Mouse (Mus musculus) gastrocnemius, adult 2 months (tissue): ENCODE measurements at regions not wholly inside any gene's neighbourhood (a gene's known extent, or its start where the extent isn't known, plus 50 kb on each side); places are given as distances from the start of the nearest gene placed in this dataset.

Experiments
- DNase-seq: peaks from one replicate; pipeline ENCODE4 v3.0.0; 2022
- H3K27ac ChIP-seq: fragments of 200-600 bp; 2 replicates; pipeline ENCODE4 v1.8.1; 2022; ENCODE audit warnings: mild to moderate bottlenecking
- H3K4me3 ChIP-seq: fragments of 200-600 bp; 2 replicates; pipeline ENCODE4 v1.8.1; 2022; ENCODE audit warnings: mild to moderate bottlenecking, moderate library complexity
- CTCF ChIP-seq: fragments of 200-600 bp; IDR thresholded peaks from 2 replicates; pipeline ENCODE4 v1.8.1; 2022; ENCODE audit warnings: antibody characterized with exemption, mild to moderate bottlenecking, moderate library complexity
- intact Hi-C: fragments of 180-260 bp; cut with DNase I; formaldehyde crosslinking; loops from one replicate; pipeline ENCODE4 v1.15.1; 2025

- TF ChIP-seq CTCF = no peak
- Histone ChIP-seq H3K4me3 (no peak overlapping the region), H3K27ac (no peak overlapping the region)
- DNase-seq = no peak
- intact Hi-C loops = loop anchor here (5.0 kb wide), 1 partner anchor 444 kb away; no protein-coding TSS in a partner anchor
Observed at GRCm38 (mm10) chr3:21493384-21493783, 583.1 kb upstream of the Tbl1xr1 start.

DNA sequence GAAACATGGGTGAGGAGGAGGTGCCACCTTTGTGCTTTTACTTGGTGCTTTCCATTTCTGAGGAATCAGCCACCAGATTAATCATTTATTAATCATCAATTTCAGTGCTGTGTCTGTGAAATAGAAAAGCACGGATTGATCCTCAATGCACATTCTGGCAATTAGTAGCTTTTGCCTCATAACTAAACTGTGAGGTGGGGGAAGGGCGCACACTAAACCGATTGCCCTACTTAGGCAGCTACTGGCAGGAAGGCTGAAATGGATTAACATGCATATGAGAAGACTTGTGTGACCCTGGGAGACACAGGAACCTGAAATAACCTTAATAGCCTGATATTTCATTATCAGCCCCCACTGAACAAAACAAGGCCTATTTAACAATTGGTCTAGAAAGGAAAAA, 581.5 kb upstream of the Tbl1xr1 start:
- TF ChIP-seq CTCF = no peak
- Histone ChIP-seq H3K27ac (peak overlapping the region; percentile 58), H3K4me3 (no peak overlapping the region)
- intact Hi-C loops = loop anchor here (5.0 kb wide), 1 partner anchor 442 kb away; no protein-coding TSS in a partner anchor
- no peak for DNase-seq

DNA sequence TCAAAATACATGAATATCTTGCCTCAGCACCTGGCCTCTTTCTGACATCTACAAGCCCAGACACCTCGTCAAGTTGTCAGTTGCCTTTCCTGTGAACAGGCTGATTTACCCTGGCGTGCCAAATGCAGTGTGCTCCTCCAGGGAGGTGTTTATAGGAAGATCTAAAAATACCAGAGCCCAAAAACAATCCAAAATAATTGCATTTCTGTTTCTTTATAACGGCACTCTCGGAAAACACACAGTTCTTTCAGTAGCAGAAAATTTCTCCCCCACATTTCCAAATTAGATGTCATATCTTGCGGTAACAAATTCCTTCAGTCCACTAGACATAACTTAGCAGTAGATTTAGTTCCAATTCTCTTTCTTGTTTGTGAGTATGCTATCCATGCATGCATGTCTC, 580.8 kb upstream of the Tbl1xr1 start:
- no peak for TF ChIP-seq CTCF
- intact Hi-C loops = no loop called here
- H3K4me3 ChIP-seq = no peak overlapping the region
- H3K27ac ChIP-seq = peak overlapping the region; percentile 58
- no peak for DNase-seq

DNA sequence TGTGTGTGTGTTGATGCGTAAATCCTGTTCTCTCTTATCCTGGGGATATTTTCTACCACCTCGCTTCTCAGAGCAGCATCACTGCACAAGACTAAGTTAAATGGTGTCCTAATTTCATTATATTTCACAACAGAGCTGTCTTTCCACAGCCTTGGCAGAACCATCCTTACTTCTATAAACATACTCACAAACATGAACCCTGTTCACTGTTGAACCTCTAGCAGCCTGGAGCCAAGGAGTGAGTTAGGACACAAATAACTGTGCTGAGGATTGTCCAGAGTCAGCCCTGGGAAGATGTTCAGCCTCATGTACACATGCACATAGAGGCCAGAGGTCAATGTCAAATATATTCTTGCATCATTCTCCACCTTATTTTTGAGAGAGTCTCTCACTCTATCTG, 580.3 kb upstream of the Tbl1xr1 start:
- TF ChIP-seq CTCF = no peak
- intact Hi-C loops = no loop called here
- H3K4me3 ChIP-seq = no peak overlapping the region
- no peak overlapping the region for H3K27ac ChIP-seq
- DNase-seq = no peak

GRCm38 (mm10) chr3:21497011-21497410, 579.4 kb upstream of the Tbl1xr1 start:
- Histone ChIP-seq H3K4me3 (no peak overlapping the region), H3K27ac (no peak overlapping the region)
- intact Hi-C loops = no loop called here
- DNase-seq = no peak
- TF ChIP-seq CTCF = no peak

DNA sequence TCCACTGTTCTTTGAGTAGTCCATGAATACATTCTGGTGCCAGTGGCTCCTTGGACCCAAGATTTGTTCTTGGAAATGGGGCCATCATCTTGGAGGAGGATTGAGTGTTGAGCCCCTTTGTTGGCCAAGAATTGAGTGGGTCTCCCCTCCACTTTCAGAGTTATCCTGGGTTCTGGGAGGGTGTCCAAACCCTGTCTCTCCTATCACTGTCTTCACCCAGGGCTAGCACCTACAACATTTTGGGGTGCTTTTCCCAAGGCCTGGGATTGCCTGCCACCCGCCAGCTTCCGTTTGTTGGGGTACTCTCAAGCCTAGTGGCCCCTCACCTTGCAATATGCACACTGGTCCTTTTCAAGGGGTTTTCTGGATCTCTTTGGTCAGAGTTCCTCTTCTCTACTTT, 568.8 kb upstream of the Tbl1xr1 start:
- Histone ChIP-seq H3K27ac (no peak overlapping the region), H3K4me3 (no peak overlapping the region)
- intact Hi-C loops = no loop called here
- DNase-seq = no peak
- TF ChIP-seq CTCF = no peak

GRCm38 (mm10) chr3:21512081-21512480, 564.4 kb upstream of the Tbl1xr1 start:
- Histone ChIP-seq H3K27ac (no peak overlapping the region), H3K4me3 (no peak overlapping the region)
- intact Hi-C loops = no loop called here
- TF ChIP-seq CTCF = no peak
- no peak for DNase-seq

GRCm38 (mm10) chr3:21524426-21524937, 552.0 kb upstream of the Tbl1xr1 start:
- DNase-seq = peak; percentile 62
- TF ChIP-seq CTCF = no peak
- H3K27ac ChIP-seq = no peak overlapping the region
- intact Hi-C loops = no loop called here
- H3K4me3 ChIP-seq = no peak overlapping the region

GRCm38 (mm10) chr3:21530862-21531261, 545.6 kb upstream of the Tbl1xr1 start:
- Histone ChIP-seq H3K27ac (no peak overlapping the region), H3K4me3 (no peak overlapping the region)
- DNase-seq = no peak
- intact Hi-C loops = no loop called here
- TF ChIP-seq CTCF = no peak

DNA sequence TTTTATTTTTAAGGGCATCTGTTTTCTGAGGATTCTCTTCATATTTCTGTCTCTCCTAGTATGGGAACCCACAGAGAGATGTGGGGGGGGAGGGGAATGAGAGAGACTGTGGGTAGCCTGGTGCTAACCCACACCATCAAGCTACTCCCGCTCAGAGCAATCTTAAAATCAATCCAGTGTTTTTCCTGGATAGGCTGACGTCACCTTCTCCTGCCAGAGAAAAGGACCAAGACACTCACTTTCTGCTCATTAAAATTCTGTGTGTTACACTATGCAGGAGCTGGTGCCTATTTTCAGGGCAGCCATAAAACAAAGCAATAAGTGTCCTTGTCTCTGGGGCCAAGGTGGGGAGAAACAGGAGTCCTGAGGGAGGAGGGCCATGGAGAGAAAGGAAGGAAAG, 537.3 kb upstream of the Tbl1xr1 start:
- no peak overlapping the region for H3K27ac ChIP-seq
- DNase-seq = no peak
- intact Hi-C loops = no loop called here
- no peak for TF ChIP-seq CTCF
- H3K4me3 ChIP-seq = no peak overlapping the region

DNA sequence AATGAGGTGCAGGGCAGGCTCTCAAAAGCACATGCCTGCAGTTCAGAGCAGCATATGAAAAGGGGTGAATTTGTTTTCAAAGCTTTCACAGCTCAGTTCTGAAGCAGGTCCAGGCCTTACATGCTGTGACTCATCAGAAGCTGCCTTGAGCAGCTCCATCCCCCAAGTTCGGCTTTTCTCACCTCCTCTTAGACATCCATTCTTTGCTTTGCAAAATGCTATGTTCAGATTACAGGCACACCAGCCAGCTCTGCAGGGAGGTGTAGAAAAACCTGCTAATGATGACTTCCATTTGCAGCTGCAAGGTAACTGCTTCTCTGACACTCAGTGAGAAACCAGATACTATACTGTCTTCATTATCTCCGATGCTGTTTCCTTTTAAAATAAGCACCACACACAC, 532.0 kb upstream of the Tbl1xr1 start:
- H3K4me3 ChIP-seq = no peak overlapping the region
- intact Hi-C loops = no loop called here
- TF ChIP-seq CTCF = no peak
- no peak overlapping the region for H3K27ac ChIP-seq
- no peak for DNase-seq

DNA sequence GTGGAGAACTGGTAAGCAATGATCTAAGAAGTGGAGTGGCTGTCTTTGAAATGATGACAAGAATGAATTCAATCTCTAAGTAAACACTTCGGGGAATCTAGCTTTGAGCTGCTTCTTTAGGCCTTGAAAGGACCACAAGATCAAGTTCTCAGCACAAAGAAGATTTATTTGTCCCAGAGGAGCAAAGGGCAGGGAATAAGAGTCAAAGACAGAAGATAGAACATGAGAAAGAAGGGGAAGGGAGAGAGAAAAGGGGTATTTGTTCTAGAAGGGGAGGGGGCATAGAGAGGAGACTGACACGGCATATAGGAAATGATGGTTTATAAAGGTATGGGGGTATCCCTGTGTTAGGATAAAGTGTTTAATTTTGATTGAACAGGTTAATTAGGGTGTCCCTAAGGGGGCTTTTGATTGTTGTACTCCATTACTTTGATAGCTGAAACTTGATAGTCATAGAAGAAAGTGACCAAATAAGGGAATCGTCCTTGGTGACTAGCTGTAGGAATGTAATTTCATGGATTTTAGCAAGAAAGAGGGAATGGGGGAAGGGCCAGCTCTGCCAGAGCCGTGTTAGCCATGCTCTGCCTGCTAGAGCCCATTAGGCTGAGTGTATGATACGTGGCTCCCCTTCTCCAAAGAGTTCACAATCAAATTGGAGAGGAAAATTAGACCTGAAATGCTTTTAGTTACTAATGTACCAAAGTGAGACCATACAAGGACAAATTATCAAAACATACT, 531.1 kb upstream of the Tbl1xr1 start:
- DNase-seq = no peak
- intact Hi-C loops = no loop called here
- no peak for TF ChIP-seq CTCF
- Histone ChIP-seq H3K4me3 (no peak overlapping the region), H3K27ac (no peak overlapping the region)

GRCm38 (mm10) chr3:21546411-21546810, 530.0 kb upstream of the Tbl1xr1 start:
- no peak for DNase-seq

DNA sequence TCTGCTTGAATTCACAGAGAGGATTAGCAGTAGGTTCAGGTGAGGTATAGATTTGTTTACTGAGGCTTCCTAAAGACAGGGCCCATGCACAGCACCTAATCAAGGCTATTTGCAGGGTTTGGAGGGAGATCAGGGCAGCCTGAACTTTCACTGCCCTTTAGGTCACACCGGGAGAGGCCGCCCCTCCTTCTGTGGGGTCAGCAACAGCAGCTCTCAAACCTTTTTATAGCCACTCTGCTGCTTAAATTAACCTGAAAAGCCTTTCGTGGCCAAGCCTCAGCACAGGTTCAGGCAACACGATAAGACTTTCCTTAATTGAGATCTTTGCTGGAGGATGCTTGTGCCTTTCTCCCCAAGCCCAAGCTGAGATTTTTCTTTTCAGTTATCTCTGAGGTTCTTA, 526.8 kb upstream of the Tbl1xr1 start:
- no peak overlapping the region for H3K4me3 ChIP-seq
- H3K27ac ChIP-seq = peak overlapping the region; percentile 79
- DNase-seq = peak; percentile 71
- intact Hi-C loops = no loop called here
- no peak for TF ChIP-seq CTCF

More at GRCm38 (mm10) chr3:21546411-21546810, 530.0 kb upstream of the Tbl1xr1 start:
- intact Hi-C loops = no loop called here
- no peak overlapping the region for H3K4me3 ChIP-seq
- TF ChIP-seq CTCF = no peak
- H3K27ac ChIP-seq = no peak overlapping the region
